Mouse (Mus musculus) forebrain, embryonic 16.5 days (tissue): ENCODE results near the gene Tiparp. TPM values are rescaled to one million over a fixed set of nuclear protein-coding genes. Genes with fewer than 3 reads are reported as not detected.

Source experiments
- ATAC-seq: fragments of 200-750 bp; cut with Nextera tagmentation; 2 replicates; pipeline ENCODE4 v1.8.0; 2017; ENCODE audit warnings: mild to moderate bottlenecking, moderate library complexity
- H3K27ac ChIP-seq: fragments of 300-500 bp; sonication (generic); 2 replicates; pipeline ENCODE4 v1.5.1; 2014; ENCODE audit warnings: low read length, control low read depth
- H3K27me3 ChIP-seq: fragments of 300-500 bp; sonication (generic); replicated peaks from 2 replicates; pipeline ENCODE4 v1.6.1; 2014; ENCODE audit warnings: low read length; ENCODE audit not compliant: control insufficient read depth, insufficient read depth
- H3K36me3 ChIP-seq: fragments of 300-500 bp; sonication (generic); 2 replicates; pipeline ENCODE4 v1.6.1; 2014; ENCODE audit not compliant: control insufficient read depth, insufficient read depth
- H3K4me1 ChIP-seq: fragments of 300-500 bp; sonication (generic); replicated peaks from 2 replicates; pipeline ENCODE4 v1.6.1; 2014; ENCODE audit warnings: low read length; ENCODE audit not compliant: control insufficient read depth, insufficient read depth
- H3K4me2 ChIP-seq: fragments of 300-500 bp; sonication (generic); 2 replicates; pipeline ENCODE4 v1.6.1; 2014; ENCODE audit warnings: mild to moderate bottlenecking, low read length, control low read depth
- H3K4me3 ChIP-seq: fragments of 300-500 bp; sonication (generic); replicated peaks from 2 replicates; pipeline ENCODE4 v1.5.1; 2014; ENCODE audit warnings: mild to moderate bottlenecking, low read length, control low read depth
- H3K9ac ChIP-seq: fragments of 300-500 bp; sonication (generic); replicated peaks from 2 replicates; pipeline ENCODE4 v1.6.1; 2014; ENCODE audit warnings: low read depth, low read length, control low read depth
- H3K9me3 ChIP-seq: fragments of 300-500 bp; sonication (generic); 2 replicates; pipeline ENCODE4 v1.6.1; 2016; ENCODE audit warnings: low read length; ENCODE audit not compliant: control insufficient read depth
- WGBS: fragments of 180-500 bp; shearing (Covaris S2); extraction: QIAGEN DNeasy Blood & Tissue Kit; methylation state at CpG from one replicate; pipeline ENCODE4 v1.1.7; 2014; 5-methylcytosine and 5-hydroxymethylcytosine counted together
- polyA plus RNA-seq: library from polyadenylated mRNA; unstranded; fragments of >200 nt; fragmentation: Nextera tagmentation; extraction: Ambion mirVana; gene quantifications from 2 replicates; pipeline ENCODE4 v1.2.1, GENCODE M21; 2015

Gene Tiparp
- polyA plus RNA-seq, 1 experiment from 2014 or later: 33.9 TPM

GRCm38 (mm10) chr3:65603392-65604055 lies 75.3 kb downstream of the Tiparp start:
- Histone ChIP-seq H3K27ac (no peak overlapping the region), H3K27me3 (no peaks in the 10 kb centered on the region), H3K9ac (no peak overlapping the region), H3K4me2 (no peak overlapping the region), H3K36me3 (no peaks in the 10 kb centered on the region), H3K9me3 (no peaks in the 10 kb centered on the region), H3K4me1 (peaks cover 1% of the 10 kb centered on the region; the same call in 1 of the 2 replicates), H3K4me3 (no peak overlapping the region)
- ATAC-seq: no peak
- 70% methylated on average over 4 of the region's 4 CpGs for WGBS

Other genes starting within 250 kb of the Tiparp start
- gene Ssr3, start 135.8 kb upstream of the Tiparp start, polyA plus RNA-seq: 170 and 199 TPM in 2 replicates
- 7.0 and 7.9 TPM in 2 replicates for gene Lekr1, start 137.8 kb downstream of the Tiparp start, polyA plus RNA-seq